Mouse (Mus musculus): Measurements from ENCODE around the gene Zc3h12d. TPM values are rescaled to one million over a fixed set of nuclear protein-coding genes. Genes with fewer than 3 reads are reported as not detected.

The Zc3h12d gene
- polyA plus RNA-seq, 1 experiment from 2014 or later = 0.82 TPM

DNA sequence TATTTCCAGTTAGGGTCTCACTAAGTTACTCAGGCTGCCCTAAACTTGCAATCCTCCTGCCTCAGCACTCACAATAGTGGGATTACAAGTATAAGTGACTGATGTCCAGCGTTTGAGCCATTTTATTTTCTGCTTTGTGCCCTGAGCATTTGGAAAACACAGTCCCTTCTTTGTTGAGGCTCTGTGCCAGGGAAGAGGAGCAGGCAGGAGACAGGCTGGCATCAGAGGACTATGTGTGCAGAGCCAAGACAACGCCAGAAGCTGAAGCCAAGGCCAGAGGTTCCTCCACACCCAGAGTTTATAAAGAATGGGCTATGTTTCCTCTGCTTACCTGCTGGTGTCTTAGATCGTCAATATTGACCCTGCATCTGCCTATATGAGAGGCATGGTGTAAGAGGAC lies 32.5 kb downstream of the Zc3h12d start:
- Histone ChIP-seq H3K4me1 (ENCODE audit: insufficient read depth) (no peaks in the 10 kb centered on the region), H3K36me3 (replicated peaks; ENCODE audit: insufficient read depth, low read length) (no peaks in the 10 kb centered on the region), H3K27ac (ENCODE audit: low read depth) (no peak overlapping the region), H3K4me3 (ENCODE audit: low read depth, low read length) (no peak overlapping the region), H3K27me3 (ENCODE audit: insufficient read depth, low read length) (peaks cover 12% of the 10 kb centered on the region), H3K9ac (replicated peaks) (no peak overlapping the region), H3K9me3 (ENCODE audit: low read length) (no peaks in the 10 kb centered on the region), H3K4me2 (ENCODE audit: low read depth, low read length) (no peak overlapping the region)
- ATAC-seq = no peak
- DNase-seq = no peak
- 72% methylated on average over 3 of the region's 3 CpGs for WGBS (ENCODE audit: insufficient replicate concordance)
- TF ChIP-seq CTCF (IDR thresholded peaks at IDR 0.05; ENCODE audit: low read depth) = no peak

DNA sequence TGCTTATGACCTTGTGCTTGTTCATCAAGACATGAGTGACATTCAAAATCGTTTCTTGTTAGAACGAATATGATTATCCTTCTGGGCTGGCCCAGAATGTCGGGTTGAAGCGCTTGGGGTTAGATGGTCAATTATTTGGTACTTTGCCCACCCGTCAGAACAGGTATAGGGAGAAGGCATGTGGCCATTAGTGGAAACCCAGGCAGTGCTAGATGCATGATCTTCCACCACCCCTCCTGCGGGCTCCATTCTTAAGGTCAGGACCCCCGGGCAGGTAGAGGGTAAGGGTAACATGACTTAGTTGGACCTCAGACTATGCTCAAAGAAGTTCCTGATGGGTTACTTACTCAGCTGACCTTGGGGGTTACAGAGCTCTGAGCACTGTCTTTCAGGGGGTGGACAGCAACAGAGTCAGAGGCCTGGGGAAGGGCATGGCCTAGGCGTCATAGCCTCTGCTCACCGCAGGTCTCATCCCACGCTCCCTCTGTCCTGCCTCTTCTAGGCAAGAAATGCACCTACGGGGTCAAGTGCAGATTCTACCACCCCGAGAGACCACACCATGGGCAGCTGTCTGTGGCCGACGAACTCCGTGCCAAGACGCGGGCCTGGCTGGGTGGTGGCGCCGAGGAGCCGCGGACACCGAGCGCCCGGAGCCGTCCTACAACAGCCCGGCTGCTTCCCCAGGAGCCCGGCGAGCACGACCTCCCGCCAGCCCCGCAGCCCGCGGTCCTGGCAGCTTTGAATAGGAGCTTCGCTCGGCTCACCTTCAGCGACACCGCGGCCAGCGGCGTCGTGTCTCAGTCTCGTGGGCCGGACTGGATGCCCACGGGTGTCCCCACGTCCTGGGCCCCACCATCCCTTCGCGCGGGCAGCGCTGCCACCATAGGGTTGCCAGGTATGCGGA lies 34.7 kb downstream of the Zc3h12d start:
- DNase-seq = no peak
- H3K9ac ChIP-seq (replicated peaks) = no peak overlapping the region; the same call in 1 of the 2 replicates
- no peak overlapping the region for H3K27ac ChIP-seq (ENCODE audit: low read depth)
- no peaks in the 10 kb centered on the region for H3K4me1 ChIP-seq (ENCODE audit: insufficient read depth)
- no peaks in the 10 kb centered on the region for H3K9me3 ChIP-seq (ENCODE audit: low read length)
- H3K36me3 ChIP-seq (replicated peaks; ENCODE audit: insufficient read depth, low read length) = no peaks in the 10 kb centered on the region
- TF ChIP-seq EP300 (IDR thresholded peaks at IDR 0.05; ENCODE audit: low read depth) (no peak), CTCF (IDR thresholded peaks at IDR 0.05; ENCODE audit: low read depth) (no peak)
- ATAC-seq = no peak
- H3K27me3 ChIP-seq (ENCODE audit: insufficient read depth, low read length) = peaks cover 12% of the 10 kb centered on the region
- WGBS (ENCODE audit: insufficient replicate concordance) = 21% methylated on average over 50 of the region's 50 CpGs
- H3K4me3 ChIP-seq (ENCODE audit: low read depth, low read length) = 0 out of 2 replicates have a peak overlapping the region, but pooled peaks have one; percentile 8
- peak overlapping the region; percentile 48 for H3K4me2 ChIP-seq (ENCODE audit: low read depth, low read length)

DNA sequence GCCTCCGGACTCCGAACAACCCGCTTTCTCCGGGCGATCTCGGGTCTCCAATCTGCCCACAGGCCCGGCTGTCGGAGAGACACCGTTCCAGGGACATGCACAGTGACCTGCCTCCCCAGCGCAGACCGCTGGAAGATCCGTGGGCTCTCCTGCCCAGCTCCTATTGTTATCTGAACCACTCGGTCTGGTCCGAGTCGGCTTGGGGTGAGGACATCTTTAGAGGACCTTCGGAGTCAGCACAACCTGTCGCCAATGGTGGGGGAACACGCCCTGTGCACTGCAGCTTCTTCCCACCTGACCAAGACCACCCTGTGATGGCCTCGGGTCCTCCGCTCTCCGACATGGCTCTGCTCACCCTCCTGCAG lies 35.4 kb downstream of the Zc3h12d start:
- Histone ChIP-seq H3K36me3 (replicated peaks; ENCODE audit: insufficient read depth, low read length) (no peaks in the 10 kb centered on the region), H3K27me3 (ENCODE audit: insufficient read depth, low read length) (peaks cover 12% of the 10 kb centered on the region), H3K4me3 (ENCODE audit: low read depth, low read length) (no peak overlapping the region), H3K27ac (ENCODE audit: low read depth) (no peak overlapping the region), H3K4me1 (ENCODE audit: insufficient read depth) (no peaks in the 10 kb centered on the region), H3K9ac (replicated peaks) (no peak overlapping the region), H3K9me3 (ENCODE audit: low read length) (no peaks in the 10 kb centered on the region), H3K4me2 (ENCODE audit: low read depth, low read length) (peak overlapping the region; percentile 48)
- DNase-seq (no peak), ATAC-seq (no peak)
- TF ChIP-seq EP300 (IDR thresholded peaks at IDR 0.05; ENCODE audit: low read depth) = no peak
- no peak for TF ChIP-seq CTCF (IDR thresholded peaks at IDR 0.05; ENCODE audit: low read depth)
- WGBS (ENCODE audit: insufficient replicate concordance) = 33% methylated on average over 21 of the region's 21 CpGs

DNA sequence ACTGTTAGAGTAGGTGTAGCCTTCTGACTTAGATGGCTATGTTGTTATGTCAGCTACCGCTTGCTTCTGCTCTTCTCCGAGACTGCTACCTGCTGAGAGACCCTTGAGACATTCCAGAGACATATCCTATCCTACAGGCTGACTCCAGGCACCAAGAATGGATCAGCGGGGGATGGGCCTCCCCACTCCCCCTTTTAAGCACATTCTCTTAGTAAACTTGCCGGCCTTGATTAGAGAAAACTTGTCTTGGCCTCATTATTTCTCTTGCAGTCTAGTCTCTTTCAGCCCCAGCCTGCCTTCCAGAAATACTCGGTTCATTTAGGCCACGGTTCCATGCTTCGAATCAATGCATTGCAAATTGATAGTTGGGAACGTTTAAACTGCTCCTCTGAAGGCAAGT lies 37.5 kb downstream of the Zc3h12d start:
- Histone ChIP-seq H3K36me3 (replicated peaks; ENCODE audit: insufficient read depth, low read length) (no peaks in the 10 kb centered on the region), H3K27me3 (ENCODE audit: insufficient read depth, low read length) (peaks cover 12% of the 10 kb centered on the region), H3K4me2 (ENCODE audit: low read depth, low read length) (no peak overlapping the region), H3K4me1 (ENCODE audit: insufficient read depth) (no peaks in the 10 kb centered on the region), H3K9ac (replicated peaks) (no peak overlapping the region), H3K4me3 (ENCODE audit: low read depth, low read length) (no peak overlapping the region), H3K9me3 (ENCODE audit: low read length) (no peaks in the 10 kb centered on the region), H3K27ac (ENCODE audit: low read depth) (no peak overlapping the region)
- DNase-seq (no peak), ATAC-seq (no peak)
- TF ChIP-seq CTCF (IDR thresholded peaks at IDR 0.05; ENCODE audit: low read depth) = no peak
- TF ChIP-seq EP300 (IDR thresholded peaks at IDR 0.05; ENCODE audit: low read depth) = no peak
- 69% methylated on average over 8 of the region's 8 CpGs for WGBS (ENCODE audit: insufficient replicate concordance)

DNA sequence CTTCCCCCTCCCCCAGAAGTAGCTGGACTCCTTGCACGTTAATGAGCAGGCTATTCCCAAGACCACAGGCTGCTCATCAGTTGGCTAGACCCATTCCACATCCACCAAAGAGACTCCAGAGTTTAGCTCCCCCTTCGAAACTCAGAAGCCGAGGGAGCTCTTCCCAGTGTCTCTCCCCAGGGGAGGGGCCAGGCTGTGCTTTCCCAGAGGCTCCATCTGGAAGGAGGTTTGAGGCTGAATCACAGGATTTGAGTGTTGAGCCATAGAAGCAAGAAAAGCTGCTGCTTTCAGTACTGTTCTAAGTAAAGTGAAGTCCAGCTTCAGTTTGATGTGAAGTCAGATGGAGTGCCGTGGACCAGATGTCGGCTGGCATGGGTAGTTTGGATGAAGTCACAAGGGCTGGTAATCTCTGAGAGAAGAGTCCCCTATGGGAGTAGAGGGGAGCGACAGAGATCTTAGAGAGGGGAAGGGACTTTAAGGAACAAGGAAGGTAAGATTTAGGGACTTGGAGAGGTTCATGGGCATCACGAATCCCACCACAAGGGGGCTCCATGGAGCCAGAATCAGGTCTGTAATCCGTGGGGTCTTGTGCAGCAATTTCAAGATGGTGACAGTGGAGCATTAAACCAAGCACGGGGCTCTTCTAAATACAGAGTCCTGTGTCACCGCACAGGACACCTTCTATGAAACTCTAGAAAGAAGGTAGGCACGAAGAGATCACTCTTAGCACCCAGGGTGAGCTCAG lies 38.5 kb downstream of the Zc3h12d start:
- ATAC-seq (no peak), DNase-seq (peak; percentile 54)
- TF ChIP-seq EP300 (IDR thresholded peaks at IDR 0.05; ENCODE audit: low read depth) = no peak
- peak; percentile 60 for TF ChIP-seq CTCF (IDR thresholded peaks at IDR 0.05; ENCODE audit: low read depth)
- H3K36me3 ChIP-seq (replicated peaks; ENCODE audit: insufficient read depth, low read length) = no peaks in the 10 kb centered on the region
- no peak overlapping the region for H3K4me3 ChIP-seq (ENCODE audit: low read depth, low read length)
- H3K27me3 ChIP-seq (ENCODE audit: insufficient read depth, low read length) = peaks cover 12% of the 10 kb centered on the region
- no peak overlapping the region for H3K27ac ChIP-seq (ENCODE audit: low read depth)
- 64% methylated on average over 11 of the region's 11 CpGs for WGBS (ENCODE audit: insufficient replicate concordance)
- no peaks in the 10 kb centered on the region for H3K9me3 ChIP-seq (ENCODE audit: low read length)
- no peaks in the 10 kb centered on the region for H3K4me1 ChIP-seq (ENCODE audit: insufficient read depth)
- no peak overlapping the region for H3K9ac ChIP-seq (replicated peaks)
- H3K4me2 ChIP-seq (ENCODE audit: low read depth, low read length) = no peak overlapping the region

DNA sequence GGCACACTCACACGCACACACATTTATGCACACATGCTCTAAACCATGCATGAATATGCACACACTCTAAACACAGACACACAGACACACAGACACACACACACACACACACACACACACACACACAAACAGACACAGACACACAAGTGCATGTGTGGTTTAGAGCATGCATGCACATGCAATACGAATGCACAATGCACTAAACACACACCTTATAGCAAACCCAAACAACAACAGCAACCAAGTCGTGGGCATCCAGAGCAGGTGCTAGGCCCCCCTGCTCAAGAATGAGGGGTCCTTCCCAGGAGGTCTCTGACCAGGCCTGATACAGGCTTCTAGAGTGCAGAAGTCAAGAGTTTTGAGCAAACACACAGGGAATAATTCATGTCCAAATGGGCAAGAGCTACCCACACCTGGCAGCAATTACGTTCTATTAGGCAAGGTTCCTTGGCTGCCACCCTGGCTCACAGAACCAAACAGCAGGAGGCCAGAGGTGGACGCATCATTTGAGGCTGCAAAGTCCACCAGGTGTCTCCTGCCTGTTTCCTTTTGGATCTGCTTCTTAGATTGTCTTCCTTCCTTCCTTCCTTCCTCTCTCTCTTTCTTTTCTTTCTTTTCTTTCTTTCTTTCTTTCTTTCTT lies 39.2 kb downstream of the Zc3h12d start:
- ATAC-seq (no peak), DNase-seq (no peak)
- Histone ChIP-seq H3K4me1 (ENCODE audit: insufficient read depth) (no peaks in the 10 kb centered on the region), H3K4me3 (ENCODE audit: low read depth, low read length) (no peak overlapping the region), H3K27me3 (ENCODE audit: insufficient read depth, low read length) (peaks cover 11% of the 10 kb centered on the region), H3K27ac (ENCODE audit: low read depth) (no peak overlapping the region), H3K9ac (replicated peaks) (no peak overlapping the region), H3K36me3 (replicated peaks; ENCODE audit: insufficient read depth, low read length) (no peaks in the 10 kb centered on the region), H3K4me2 (ENCODE audit: low read depth, low read length) (no peak overlapping the region), H3K9me3 (ENCODE audit: low read length) (no peaks in the 10 kb centered on the region)
- WGBS (ENCODE audit: insufficient replicate concordance) = 79% methylated on average over 5 of the region's 5 CpGs
- TF ChIP-seq CTCF (IDR thresholded peaks at IDR 0.05; ENCODE audit: low read depth) (no peak), EP300 (IDR thresholded peaks at IDR 0.05; ENCODE audit: low read depth) (no peak)

Measured in liver, postnatal 0 days (tissue).